In genomic region chr19:41264331-41264799, GRCm38 (mm10) we compare ENCODE assay signal across 8 mouse cellular contexts. TPM values are rescaled to one million over a fixed set of nuclear protein-coding genes. Genes with fewer than 3 reads are reported as not detected.
DNase-seq lines count a peak whose midpoint lies in the region; ATAC-seq lines count a peak whose summit lies in the region.

No protein-coding gene starts in this region.

- H3K9me3 ChIP-seq in heart, embryonic 10.5 days, result no peaks in the 10 kb centered on the region
- no peaks in the 10 kb centered on the region for H3K9me3 ChIP-seq in embryonic facial prominence, embryonic 10.5 days
- H3K9me3 ChIP-seq in intestine, embryonic 16.5 days (ENCODE audit: control insufficient read depth, low read length), result no peaks in the 10 kb centered on the region
- no peaks in the 10 kb centered on the region for H3K9me3 ChIP-seq in neural tube, embryonic 11.5 days (ENCODE audit: control insufficient read depth, low read length)

- peak overlapping the region; percentile 60 for H3K4me2 ChIP-seq in intestine, embryonic 16.5 days (ENCODE audit: low read depth, low read length)
- peak overlapping the region; percentile 68 for H3K4me2 ChIP-seq in neural tube, embryonic 11.5 days (ENCODE audit: low read depth)

- H3K27ac ChIP-seq in heart, embryonic 10.5 days, result peak overlapping the region; percentile 99
- peak overlapping the region; percentile 98 for H3K27ac ChIP-seq in embryonic facial prominence, embryonic 10.5 days (replicated peaks)
- peak overlapping the region; percentile 98 for H3K27ac ChIP-seq in intestine, embryonic 16.5 days (ENCODE audit: low read length)
- peak overlapping the region; percentile 96 for H3K27ac ChIP-seq in neural tube, embryonic 11.5 days (ENCODE audit: low read depth, low read length)

- ATAC-seq in CD4-positive, CD25-positive, alpha-beta regulatory T cell, adult 4 months, result peak; percentile 64
- ATAC-seq in intestine, embryonic 16.5 days, result peak; percentile 10
- no peak for ATAC-seq in neural tube, embryonic 11.5 days (ENCODE audit: insufficient read depth, low FRiP score, low TSS enrichment)

- peaks cover 19% of the 10 kb centered on the region; the same call in 1 of the 2 replicates for H3K4me1 ChIP-seq in heart, embryonic 10.5 days
- H3K4me1 ChIP-seq in embryonic facial prominence, embryonic 10.5 days, result peaks cover 30% of the 10 kb centered on the region
- peaks cover 25% of the 10 kb centered on the region for H3K4me1 ChIP-seq in intestine, embryonic 16.5 days (ENCODE audit: control insufficient read depth, insufficient read depth, low read length)
- 0 out of 2 replicates have a peak, but pooled peaks cover 3% of the 10 kb centered on the region for H3K4me1 ChIP-seq in neural tube, embryonic 11.5 days (ENCODE audit: control insufficient read depth, insufficient read depth, low read length)

- no peaks in the 10 kb centered on the region for H3K27me3 ChIP-seq in heart, embryonic 10.5 days (ENCODE audit: insufficient read depth, poor library complexity, severe bottlenecking)
- H3K27me3 ChIP-seq in embryonic facial prominence, embryonic 10.5 days (replicated peaks; ENCODE audit: low read depth, poor library complexity, severe bottlenecking), result no peaks in the 10 kb centered on the region
- H3K27me3 ChIP-seq in intestine, embryonic 16.5 days (replicated peaks; ENCODE audit: control insufficient read depth, insufficient read depth, low read length), result no peaks in the 10 kb centered on the region
- H3K27me3 ChIP-seq in neural tube, embryonic 11.5 days (ENCODE audit: control insufficient read depth, insufficient read depth, low read length), result no peaks in the 10 kb centered on the region

- intact Hi-C loops in heart, postnatal 10 days (cut with DNase I), result no loop called here

- no peaks in the 10 kb centered on the region for H3K36me3 ChIP-seq in heart, embryonic 10.5 days
- no peaks in the 10 kb centered on the region; the same call in 1 of the 2 replicates for H3K36me3 ChIP-seq in embryonic facial prominence, embryonic 10.5 days (replicated peaks)
- H3K36me3 ChIP-seq in intestine, embryonic 16.5 days (ENCODE audit: control insufficient read depth, insufficient read depth, low read length), result no peaks in the 10 kb centered on the region
- H3K36me3 ChIP-seq in neural tube, embryonic 11.5 days (ENCODE audit: control insufficient read depth, insufficient read depth, low read length), result no peaks in the 10 kb centered on the region

- peak overlapping the region; percentile 91 for H3K4me3 ChIP-seq in heart, embryonic 10.5 days
- peak overlapping the region; percentile 93 for H3K4me3 ChIP-seq in embryonic facial prominence, embryonic 10.5 days
- peak overlapping the region; percentile 95 for H3K4me3 ChIP-seq in intestine, embryonic 16.5 days (ENCODE audit: low read length)
- peak overlapping the region; percentile 87 for H3K4me3 ChIP-seq in neural tube, embryonic 11.5 days (ENCODE audit: low read depth, low read length)

- DNase-seq in heart, embryonic 10.5 days (ENCODE audit: low spot score), result peak; percentile 39
- DNase-seq in heart, postnatal 10 days, result no peak
- DNase-seq in embryonic facial prominence, embryonic 10.5 days (ENCODE audit: low spot score), result no peak
- no peak for DNase-seq in neural tube, embryonic 11.5 days (ENCODE audit: low spot score)
- no peak for DNase-seq in MN1 (ENCODE audit: low spot score)
- DNase-seq in right cerebral cortex, postnatal 10 days (ENCODE audit: low spot score in 2 of 2), result no peak

- peak overlapping the region; percentile 96 for H3K9ac ChIP-seq in intestine, embryonic 16.5 days (ENCODE audit: low read depth, low read length)
- peak overlapping the region; percentile 93 for H3K9ac ChIP-seq in neural tube, embryonic 11.5 days (ENCODE audit: low read length)

- WGBS in heart, embryonic 10.5 days, result 36% methylated on average over 13 of the region's 13 CpGs
- WGBS in embryonic facial prominence, embryonic 10.5 days, result 43% methylated on average over 13 of the region's 13 CpGs
- 24% methylated on average over 13 of the region's 13 CpGs for WGBS in intestine, embryonic 16.5 days
- 45% methylated on average over 13 of the region's 13 CpGs for WGBS in neural tube, embryonic 11.5 days

RNA-seq across cellular contexts. Expression of gene Tm9sf3, which starts 0.6 kb away (rescaled TPM):
- 112 and 123 TPM in 2 replicates for polyA plus RNA-seq in heart, embryonic 10.5 days (2016; fragmentation: Nextera tagmentation; extraction: Ambion mirVana)
- 100 to 1,000 TPM; 109 to 121 TPM for total RNA-seq in heart, postnatal 10 days (2021)
- polyA plus RNA-seq in CD4-positive, CD25-positive, alpha-beta regulatory T cell, adult 4 months (2017; shearing (Covaris generic)), result 10 to 100 TPM; 14.2 to 34.8 TPM
- polyA plus RNA-seq in embryonic facial prominence, embryonic 10.5 days (2016; fragmentation: Nextera tagmentation; extraction: Ambion mirVana), result 95.9 and 96.9 TPM in 2 replicates
- 130 and 138 TPM in 2 replicates for polyA plus RNA-seq in intestine, embryonic 16.5 days (2015; fragmentation: Nextera tagmentation; extraction: Ambion mirVana)
- 142 and 148 TPM in 2 replicates for polyA plus RNA-seq in neural tube, embryonic 11.5 days (2014; fragmentation: Nextera tagmentation; extraction: Ambion mirVana)

RNA-seq across cellular contexts. Expression of gene Tll2, which starts 57.7 kb away (rescaled TPM):
- polyA plus RNA-seq in heart, embryonic 10.5 days (2016; fragmentation: Nextera tagmentation; extraction: Ambion mirVana), result 0.05 TPM in 1 of 2 replicates, not detected in the other
- total RNA-seq in heart, postnatal 10 days (2021), result 1 to 10 TPM; 1.3 to 2.4 TPM
- not detected for polyA plus RNA-seq in CD4-positive, CD25-positive, alpha-beta regulatory T cell, adult 4 months (2017; shearing (Covaris generic))
- polyA plus RNA-seq in embryonic facial prominence, embryonic 10.5 days (2016; fragmentation: Nextera tagmentation; extraction: Ambion mirVana), result 0.10 and 0.26 TPM in 2 replicates
- 0.06 and 0.10 TPM in 2 replicates for polyA plus RNA-seq in intestine, embryonic 16.5 days (2015; fragmentation: Nextera tagmentation; extraction: Ambion mirVana)
- 0.99 and 1.2 TPM in 2 replicates for polyA plus RNA-seq in neural tube, embryonic 11.5 days (2014; fragmentation: Nextera tagmentation; extraction: Ambion mirVana)
